Mouse (Mus musculus) stomach, postnatal 0 days (tissue): Measurements from ENCODE around the gene Traf2. TPM values are rescaled to one million over a fixed set of nuclear protein-coding genes. Genes with fewer than 3 reads are reported as not detected.

Source experiments
- ATAC-seq: fragments of 200-750 bp; cut with Nextera tagmentation; 2 replicates; pipeline ENCODE4 v1.8.0; 2017; ENCODE audit not compliant: low FRiP score, low TSS enrichment
- DNase-seq: peaks from one replicate; pipeline ENCODE4 v3.0.0-alpha.2; 2016; ENCODE audit warnings: low spot score
- H3K27ac ChIP-seq: fragments of 300-500 bp; sonication (generic); replicated peaks from 2 replicates; pipeline ENCODE4 v1.5.1; 2014; ENCODE audit warnings: mild to moderate bottlenecking, control low read depth
- H3K27me3 ChIP-seq: fragments of 300-500 bp; sonication (generic); 2 replicates; pipeline ENCODE4 v1.6.1; 2014; ENCODE audit warnings: low read length; ENCODE audit not compliant: control insufficient read depth, insufficient read depth
- H3K36me3 ChIP-seq: fragments of 300-500 bp; sonication (generic); 2 replicates; pipeline ENCODE4 v1.6.1; 2014; ENCODE audit warnings: low read length, mixed read lengths; ENCODE audit not compliant: control insufficient read depth, insufficient read depth
- H3K4me1 ChIP-seq: fragments of 300-500 bp; sonication (generic); replicated peaks from 2 replicates; pipeline ENCODE4 v1.6.1; 2014; ENCODE audit warnings: antibody characterized with exemption; ENCODE audit not compliant: control insufficient read depth, insufficient read depth
- H3K4me2 ChIP-seq: fragments of 300-500 bp; sonication (generic); replicated peaks from 2 replicates; pipeline ENCODE4 v1.6.1; 2014; ENCODE audit warnings: low read depth, mild to moderate bottlenecking, control low read depth, moderate library complexity
- H3K4me3 ChIP-seq: fragments of 300-500 bp; sonication (generic); 2 replicates; pipeline ENCODE4 v1.5.1; 2014; ENCODE audit warnings: low read depth, low read length, control low read depth
- H3K9ac ChIP-seq: fragments of 300-500 bp; sonication (generic); 2 replicates; pipeline ENCODE4 v1.6.1; 2014; ENCODE audit warnings: mild to moderate bottlenecking, low read length, control low read depth, mixed read lengths
- H3K9me3 ChIP-seq: fragments of 300-500 bp; sonication (generic); 2 replicates; pipeline ENCODE4 v1.6.1; 2016; ENCODE audit warnings: low read length; ENCODE audit not compliant: control insufficient read depth
- CTCF ChIP-seq: IDR thresholded peaks from 2 replicates; pipeline ENCODE4 v1.5.1; 2016; ENCODE audit warnings: antibody characterized with exemption, low read depth, mild to moderate bottlenecking, moderate library complexity
- EP300 ChIP-seq: optimal IDR thresholded peaks from 2 replicates; pipeline ENCODE3; 2016; ENCODE audit warnings: antibody characterized with exemption
- WGBS: fragments of 180-500 bp; shearing (Covaris S2); extraction: QIAGEN DNeasy Blood & Tissue Kit; methylation state at CpG from one replicate; pipeline ENCODE4 v1.1.7; 2014; 5-methylcytosine and 5-hydroxymethylcytosine counted together
- polyA plus RNA-seq: library from polyadenylated mRNA; unstranded; fragments of >200 nt; fragmentation: Nextera tagmentation; extraction: Ambion mirVana; gene quantifications from 2 replicates; pipeline ENCODE4 v1.2.1, GENCODE M21; 2015

The Traf2 gene
- polyA plus RNA-seq, 1 experiment from 2014 or later, result 15.9 TPM

- no peak overlapping the region for H3K9ac ChIP-seq
- TF ChIP-seq EP300 (no peak), CTCF (no peak)
- H3K4me2 ChIP-seq, result no peak overlapping the region; the same call in 1 of the 2 replicates
- no peaks in the 10 kb centered on the region for H3K9me3 ChIP-seq
- H3K27ac ChIP-seq, result no peak overlapping the region
- H3K36me3 ChIP-seq, result peaks cover 6% of the 10 kb centered on the region
- peaks cover 11% of the 10 kb centered on the region; the same call in 1 of the 2 replicates for H3K4me1 ChIP-seq
- WGBS, result 38% methylated on average over 6 of the region's 6 CpGs
- peaks cover 26% of the 10 kb centered on the region for H3K27me3 ChIP-seq
- no peak for DNase-seq
- no peak for ATAC-seq
- H3K4me3 ChIP-seq, result no peak overlapping the region
Observed at GRCm38 (mm10) chr2:25580621-25581101, 33.9 kb upstream of the Traf2 start.

GRCm38 (mm10) chr2:25579737-25580460, 33.2 kb upstream of the Traf2 start:
- WGBS, result 6% methylated on average over 27 of the region's 27 CpGs
- peak; percentile 65 for DNase-seq
- Histone ChIP-seq H3K36me3 (peaks cover 4% of the 10 kb centered on the region; the same call in 1 of the 2 replicates), H3K27ac (no peak overlapping the region), H3K9ac (no peak overlapping the region), H3K4me2 (peak overlapping the region; percentile 37), H3K27me3 (peaks cover 26% of the 10 kb centered on the region), H3K4me3 (peak overlapping the region; percentile 27), H3K9me3 (no peaks in the 10 kb centered on the region), H3K4me1 (peaks cover 12% of the 10 kb centered on the region; the same call in 1 of the 2 replicates)
- ATAC-seq, result no peak
- TF ChIP-seq EP300, result no peak
- peak; percentile 73 for TF ChIP-seq CTCF

GRCm38 (mm10) chr2:25578796-25579736, 32.3 kb upstream of the Traf2 start:
- DNase-seq (no peak), ATAC-seq (no peak)
- WGBS, result 8% methylated on average over 76 of the region's 77 CpGs
- Histone ChIP-seq H3K9me3 (no peaks in the 10 kb centered on the region), H3K27ac (no peak overlapping the region), H3K27me3 (peaks cover 26% of the 10 kb centered on the region), H3K4me3 (peak overlapping the region; percentile 27), H3K4me2 (peak overlapping the region; percentile 37), H3K4me1 (peaks cover 12% of the 10 kb centered on the region; the same call in 1 of the 2 replicates), H3K36me3 (peaks cover 3% of the 10 kb centered on the region; the same call in 1 of the 2 replicates), H3K9ac (no peak overlapping the region)
- no peak for TF ChIP-seq CTCF
- TF ChIP-seq EP300, result no peak

- Histone ChIP-seq H3K27me3 (peaks cover 26% of the 10 kb centered on the region), H3K9ac (no peak overlapping the region), H3K4me2 (peak overlapping the region; percentile 33), H3K9me3 (no peaks in the 10 kb centered on the region), H3K4me3 (peak overlapping the region; percentile 18; the same call in 1 of the 2 replicates), H3K27ac (no peak overlapping the region), H3K4me1 (peaks cover 12% of the 10 kb centered on the region; the same call in 1 of the 2 replicates), H3K36me3 (no peaks in the 10 kb centered on the region)
- ATAC-seq (no peak), DNase-seq (peak; percentile 39)
- WGBS, result 9% methylated on average over 71 of the region's 75 CpGs
- peak; percentile 50 for TF ChIP-seq CTCF
- no peak for TF ChIP-seq EP300
Observed at GRCm38 (mm10) chr2:25577951-25578795, 31.4 kb upstream of the Traf2 start.
